19 mouse cellular contexts compared by ENCODE assay signal in the genomic region with DNA sequence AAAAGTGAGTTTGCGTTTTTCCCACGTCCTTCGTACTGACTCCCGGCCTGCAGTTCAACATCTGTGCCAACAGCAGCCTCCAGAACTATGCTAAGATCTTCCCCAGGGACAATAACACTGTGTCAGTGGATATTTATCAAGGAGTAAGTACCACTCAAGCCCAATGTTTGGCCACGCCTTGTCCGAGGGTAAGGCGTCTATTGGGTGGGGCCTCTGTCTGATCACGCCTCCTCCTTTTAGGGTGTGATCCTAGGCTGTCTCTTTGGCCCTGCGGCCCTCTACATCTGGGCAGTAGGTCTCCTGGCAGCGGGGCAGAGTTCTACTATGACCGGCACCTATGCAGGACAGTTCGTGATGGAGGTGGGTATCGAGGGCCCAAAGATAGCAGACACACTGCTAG. TPM values are rescaled to one million over a fixed set of nuclear protein-coding genes. Genes with fewer than 3 reads are reported as not detected.
DNase-seq lines count a peak whose midpoint lies in the region; ATAC-seq and TF ChIP-seq lines count a peak whose summit lies in the region.
"Had no signal": no experiment of that assay in that cellular context is flagged by ENCODE, and none has a peak within 500 bp of the region (broad histone marks: within the 10 kb centered on the region; RNA-seq: fewer than 3 reads in every experiment).

No protein-coding gene starts in this region.

- TF ChIP-seq CTCF in lung, postnatal 0 days (IDR thresholded peaks at IDR 0.05): no peak

- peak; percentile 37 for DNase-seq in lung, postnatal 0 days (ENCODE audit: low spot score)
- no peak for DNase-seq in lung, adult 18-20 months
- DNase-seq in ES-CJ7 (ENCODE audit: low read depth, low spot score): peak; percentile 57
- no peak for DNase-seq in right cerebral cortex, postnatal 36 days (ENCODE audit: low spot score in 2 of 2)
- DNase-seq: adrenal gland, adult 8-10 months; adrenal gland, postnatal 14 days; adrenal gland, postnatal 36 days; cerebellum, adult 11-12 months; cerebellum, adult 2 months; cerebellum, adult 9-10 months; cerebellum, postnatal 10 days; cerebellum, postnatal 25 days had no signal

- H3K9me3 ChIP-seq in lung, postnatal 0 days (ENCODE audit: low read length): no peaks in the 10 kb centered on the region
- no peaks in the 10 kb centered on the region for H3K9me3 ChIP-seq in forebrain, embryonic 16.5 days (ENCODE audit: control insufficient read depth, low read length)
- H3K9me3 ChIP-seq: embryonic facial prominence, embryonic 10.5 days; embryonic facial prominence, embryonic 12.5 days; forebrain, embryonic 13.5 days; forebrain, embryonic 15.5 days had no signal

- H3K36me3 ChIP-seq in lung, postnatal 0 days (ENCODE audit: insufficient read depth, low read length): no peaks in the 10 kb centered on the region
- H3K36me3 ChIP-seq in forebrain, embryonic 16.5 days (ENCODE audit: control insufficient read depth, insufficient read depth): no peaks in the 10 kb centered on the region
- H3K36me3 ChIP-seq: embryonic facial prominence, embryonic 10.5 days; embryonic facial prominence, embryonic 12.5 days; forebrain, embryonic 15.5 days had no signal

- H3K27me3 ChIP-seq in lung, postnatal 0 days (replicated peaks; ENCODE audit: insufficient read depth, low read length): no peaks in the 10 kb centered on the region
- no peaks in the 10 kb centered on the region for H3K27me3 ChIP-seq in forebrain, embryonic 16.5 days (replicated peaks; ENCODE audit: control insufficient read depth, insufficient read depth, low read length)
- H3K27me3 ChIP-seq: embryonic facial prominence, embryonic 12.5 days; forebrain, embryonic 13.5 days; forebrain, embryonic 15.5 days had no signal

- WGBS in lung, postnatal 0 days: 62% methylated on average over 13 of the region's 13 CpGs
- WGBS in forebrain, embryonic 16.5 days: 92% methylated on average over 13 of the region's 13 CpGs

- no peak overlapping the region for H3K4me3 ChIP-seq in lung, postnatal 0 days (ENCODE audit: low read depth, low read length)
- H3K4me3 ChIP-seq in forebrain, embryonic 16.5 days (replicated peaks; ENCODE audit: low read length): no peak overlapping the region
- H3K4me3 ChIP-seq: embryonic facial prominence, embryonic 10.5 days; embryonic facial prominence, embryonic 12.5 days; forebrain, embryonic 13.5 days; forebrain, embryonic 15.5 days had no signal

- H3K27ac ChIP-seq in lung, postnatal 0 days (ENCODE audit: low read length): no peak overlapping the region
- H3K27ac ChIP-seq in forebrain, embryonic 16.5 days (ENCODE audit: low read length): no peak overlapping the region
- H3K27ac ChIP-seq: embryonic facial prominence, embryonic 10.5 days; embryonic facial prominence, embryonic 12.5 days; forebrain, embryonic 13.5 days; forebrain, embryonic 15.5 days had no signal

- H3K9ac ChIP-seq in lung, postnatal 0 days (replicated peaks; ENCODE audit: low read depth): no peak overlapping the region
- H3K9ac ChIP-seq in forebrain, embryonic 16.5 days (replicated peaks; ENCODE audit: low read depth, low read length): no peak overlapping the region
- H3K9ac ChIP-seq: embryonic facial prominence, embryonic 12.5 days; forebrain, embryonic 13.5 days; forebrain, embryonic 15.5 days had no signal

- TF ChIP-seq EP300 in lung, postnatal 0 days (IDR thresholded peaks at IDR 0.05): no peak

- ATAC-seq in lung, postnatal 0 days: no peak
- ATAC-seq in forebrain, embryonic 16.5 days: no peak
- ATAC-seq: activated CD4-positive, CD25-positive, alpha-beta regulatory T cell, adult 4 months; forebrain, embryonic 13.5 days; forebrain, embryonic 15.5 days had no signal

- no peak overlapping the region for H3K4me2 ChIP-seq in lung, postnatal 0 days (replicated peaks; ENCODE audit: low read depth, low read length)
- H3K4me2 ChIP-seq in forebrain, embryonic 16.5 days (ENCODE audit: low read length): no peak overlapping the region
- H3K4me2 ChIP-seq: embryonic facial prominence, embryonic 12.5 days; forebrain, embryonic 13.5 days; forebrain, embryonic 15.5 days had no signal

- H3K4me1 ChIP-seq in lung, postnatal 0 days (ENCODE audit: insufficient read depth, low read depth, low read length): no peaks in the 10 kb centered on the region
- H3K4me1 ChIP-seq in forebrain, embryonic 16.5 days (replicated peaks; ENCODE audit: control insufficient read depth, insufficient read depth, low read length): peaks cover 8% of the 10 kb centered on the region

RNA-seq across cellular contexts. Expression of a gene that starts 7.9 kb away (rescaled TPM):
- polyA plus RNA-seq in lung, postnatal 0 days (2015; fragmentation: Nextera tagmentation; extraction: Ambion mirVana): 72.5 and 75.0 TPM in 2 replicates
- 18.6 and 20.0 TPM in 2 replicates for polyA plus RNA-seq in forebrain, embryonic 16.5 days (2015; fragmentation: Nextera tagmentation; extraction: Ambion mirVana)

RNA-seq across cellular contexts. Expression of a gene that starts 8.4 kb away (rescaled TPM):
- polyA plus RNA-seq in lung, postnatal 0 days (2015; fragmentation: Nextera tagmentation; extraction: Ambion mirVana): 4.6 and 4.8 TPM in 2 replicates
- polyA plus RNA-seq in forebrain, embryonic 16.5 days (2015; fragmentation: Nextera tagmentation; extraction: Ambion mirVana): 1.2 and 1.5 TPM in 2 replicates

RNA-seq across cellular contexts. Expression of a gene that starts 21.5 kb away (rescaled TPM):
- polyA plus RNA-seq in lung, postnatal 0 days (2015; fragmentation: Nextera tagmentation; extraction: Ambion mirVana): 3.4 and 5.1 TPM in 2 replicates
- polyA plus RNA-seq in forebrain, embryonic 16.5 days (2015; fragmentation: Nextera tagmentation; extraction: Ambion mirVana): 1.0 and 1.2 TPM in 2 replicates
- polyA plus RNA-seq: activated CD4-positive, CD25-positive, alpha-beta regulatory T cell, adult 4 months; C2C12 had no signal

RNA-seq across cellular contexts. Expression of a gene that starts 25.8 kb away (rescaled TPM):
- 0.75 and 1.3 TPM in 2 replicates for polyA plus RNA-seq in lung, postnatal 0 days (2015; fragmentation: Nextera tagmentation; extraction: Ambion mirVana)
- polyA plus RNA-seq in forebrain, embryonic 16.5 days (2015; fragmentation: Nextera tagmentation; extraction: Ambion mirVana): 0.27 and 0.42 TPM in 2 replicates

Comparison
In these comparisons a context has a peak if more than half of its experiments do, and no peak if none do; other contexts are left out.
1. DNase-seq: peak in lung, postnatal 0 days (single experiment) and ES-CJ7 (single experiment); none in lung, adult 18-20 months (0 of 2) and right cerebral cortex, postnatal 36 days (0 of 2).